Mouse (Mus musculus) intestine, embryonic 15.5 days (tissue): ENCODE measurements around the gene Ubtd1. TPM values are rescaled to one million over a fixed set of nuclear protein-coding genes. Genes with fewer than 3 reads are reported as not detected.

Experiments used
- ATAC-seq: fragments of 200-750 bp; cut with Nextera tagmentation; 2 replicates; pipeline ENCODE4 v1.8.0; 2017; ENCODE audit warnings: moderate TSS enrichment, moderate library complexity
- H3K27ac ChIP-seq: fragments of 300-500 bp; sonication (generic); 2 replicates; pipeline ENCODE4 v1.5.1; 2015; ENCODE audit warnings: mild to moderate bottlenecking, inconsistent platforms
- H3K27me3 ChIP-seq: fragments of 300-500 bp; sonication (generic); replicated peaks from 2 replicates; pipeline ENCODE4 v1.6.1; 2015; ENCODE audit warnings: inconsistent platforms
- H3K36me3 ChIP-seq: fragments of 300-500 bp; sonication (generic); 2 replicates; pipeline ENCODE4 v1.6.1; 2015; ENCODE audit warnings: inconsistent platforms
- H3K4me1 ChIP-seq: fragments of 300-500 bp; sonication (generic); replicated peaks from 2 replicates; pipeline ENCODE4 v1.6.1; 2015; ENCODE audit warnings: inconsistent platforms
- H3K4me2 ChIP-seq: fragments of 300-500 bp; sonication (generic); replicated peaks from 2 replicates; pipeline ENCODE4 v1.6.1; 2015; ENCODE audit warnings: mild to moderate bottlenecking, inconsistent platforms
- H3K4me3 ChIP-seq: fragments of 300-500 bp; sonication (generic); replicated peaks from 2 replicates; pipeline ENCODE4 v1.5.1; 2015; ENCODE audit warnings: inconsistent platforms
- H3K9ac ChIP-seq: fragments of 300-500 bp; sonication (generic); 2 replicates; pipeline ENCODE4 v1.6.1; 2015; ENCODE audit warnings: inconsistent platforms
- H3K9me3 ChIP-seq: fragments of 300-500 bp; sonication (generic); 2 replicates; pipeline ENCODE4 v1.6.1; 2016; ENCODE audit warnings: inconsistent platforms
- WGBS: fragments of 180-500 bp; shearing (Covaris S2); methylation state at CpG from one replicate; pipeline ENCODE4 v1.1.7; 2015; 5-methylcytosine and 5-hydroxymethylcytosine counted together
- polyA plus RNA-seq: library from polyadenylated mRNA; unstranded; fragments of >200 nt; fragmentation: Nextera tagmentation; extraction: Ambion mirVana; gene quantifications from 2 replicates; pipeline ENCODE4 v1.2.1, GENCODE M21; 2015

Ubtd1 gene
- polyA plus RNA-seq, 1 experiment from 2014 or later, result 12.4 TPM

GRCm38 (mm10) chr19:42015001-42015400 lies 33.4 kb downstream of the Ubtd1 start:
- Histone ChIP-seq H3K4me3 (no peak overlapping the region), H3K9me3 (no peaks in the 10 kb centered on the region), H3K27me3 (no peaks in the 10 kb centered on the region), H3K36me3 (no peaks in the 10 kb centered on the region), H3K4me2 (no peak overlapping the region), H3K4me1 (peaks cover 10% of the 10 kb centered on the region; the same call in 1 of the 2 replicates), H3K27ac (no peak overlapping the region), H3K9ac (no peak overlapping the region)
- no peak for ATAC-seq
- WGBS, result 87% methylated on average over 6 of the region's 6 CpGs

- ATAC-seq, result no peak
- WGBS, result 85% methylated on average over 4 of the region's 4 CpGs
- Histone ChIP-seq H3K4me1 (peaks cover 10% of the 10 kb centered on the region; the same call in 1 of the 2 replicates), H3K36me3 (no peaks in the 10 kb centered on the region), H3K27ac (no peak overlapping the region), H3K9ac (no peak overlapping the region), H3K27me3 (no peaks in the 10 kb centered on the region), H3K4me2 (no peak overlapping the region), H3K4me3 (no peak overlapping the region), H3K9me3 (no peaks in the 10 kb centered on the region)
Observed at GRCm38 (mm10) chr19:42016251-42016650, 34.7 kb downstream of the Ubtd1 start.

GRCm38 (mm10) chr19:42016840-42017239 lies 35.3 kb downstream of the Ubtd1 start:
- 57% methylated on average over 5 of the region's 5 CpGs for WGBS
- Histone ChIP-seq H3K27me3 (no peaks in the 10 kb centered on the region), H3K9me3 (no peaks in the 10 kb centered on the region), H3K4me3 (no peak overlapping the region), H3K36me3 (no peaks in the 10 kb centered on the region), H3K27ac (peak overlapping the region; percentile 52; the same call in 1 of the 2 replicates), H3K4me2 (no peak overlapping the region), H3K4me1 (peaks cover 10% of the 10 kb centered on the region; the same call in 1 of the 2 replicates), H3K9ac (no peak overlapping the region)
- ATAC-seq, result 0 out of 2 replicates have a peak, but pooled peaks have one; percentile 9

- peak overlapping the region; percentile 52 for H3K27ac ChIP-seq
- WGBS, result 48% methylated on average over 8 of the region's 8 CpGs
- ATAC-seq, result peak; percentile 55; the same call in 1 of the 2 replicates
- H3K9me3 ChIP-seq, result no peaks in the 10 kb centered on the region
- H3K4me3 ChIP-seq, result no peak overlapping the region
- no peaks in the 10 kb centered on the region for H3K27me3 ChIP-seq
- no peak overlapping the region for H3K9ac ChIP-seq
- H3K4me1 ChIP-seq, result peaks cover 10% of the 10 kb centered on the region; the same call in 1 of the 2 replicates
- H3K36me3 ChIP-seq, result no peaks in the 10 kb centered on the region
- H3K4me2 ChIP-seq, result no peak overlapping the region
Observed at GRCm38 (mm10) chr19:42017399-42018247, 36.1 kb downstream of the Ubtd1 start.

- no peaks in the 10 kb centered on the region for H3K36me3 ChIP-seq
- no peak overlapping the region for H3K4me3 ChIP-seq
- no peaks in the 10 kb centered on the region for H3K27me3 ChIP-seq
- 0 out of 2 replicates have a peak overlapping the region, but pooled peaks have one; percentile 3 for H3K9ac ChIP-seq
- no peaks in the 10 kb centered on the region for H3K9me3 ChIP-seq
- peaks cover 10% of the 10 kb centered on the region; the same call in 1 of the 2 replicates for H3K4me1 ChIP-seq
- 0 out of 2 replicates have a peak, but pooled peaks have one; percentile 50 for ATAC-seq
- 52% methylated on average over 4 of the region's 4 CpGs for WGBS
- H3K4me2 ChIP-seq, result no peak overlapping the region
- H3K27ac ChIP-seq, result 0 out of 2 replicates have a peak overlapping the region, but pooled peaks have one; percentile 32
Observed at GRCm38 (mm10) chr19:42019011-42019522, 37.5 kb downstream of the Ubtd1 start.

GRCm38 (mm10) chr19:42021681-42022541 lies 40.3 kb downstream of the Ubtd1 start:
- Histone ChIP-seq H3K27me3 (no peaks in the 10 kb centered on the region), H3K4me2 (no peak overlapping the region), H3K4me1 (peaks cover 10% of the 10 kb centered on the region; the same call in 1 of the 2 replicates), H3K36me3 (no peaks in the 10 kb centered on the region), H3K9ac (no peak overlapping the region), H3K27ac (no peak overlapping the region), H3K4me3 (no peak overlapping the region), H3K9me3 (no peaks in the 10 kb centered on the region)
- no peak for ATAC-seq
- WGBS, result 77% methylated on average over 10 of the region's 10 CpGs

GRCm38 (mm10) chr19:42022542-42022848 lies 40.9 kb downstream of the Ubtd1 start:
- Histone ChIP-seq H3K4me3 (no peak overlapping the region), H3K27me3 (no peaks in the 10 kb centered on the region), H3K27ac (no peak overlapping the region), H3K36me3 (no peaks in the 10 kb centered on the region), H3K9ac (no peak overlapping the region), H3K9me3 (no peaks in the 10 kb centered on the region), H3K4me2 (no peak overlapping the region), H3K4me1 (peaks cover 6% of the 10 kb centered on the region; the same call in 1 of the 2 replicates)
- WGBS, result 85% methylated on average over 2 of the region's 2 CpGs
- no peak for ATAC-seq

GRCm38 (mm10) chr19:42026158-42026557 lies 44.6 kb downstream of the Ubtd1 start:
- Histone ChIP-seq H3K36me3 (no peaks in the 10 kb centered on the region), H3K27me3 (no peaks in the 10 kb centered on the region), H3K4me2 (no peak overlapping the region), H3K4me1 (no peaks in the 10 kb centered on the region), H3K4me3 (no peak overlapping the region), H3K9ac (no peak overlapping the region), H3K27ac (no peak overlapping the region), H3K9me3 (no peaks in the 10 kb centered on the region)
- 4% methylated on average over 5 of the region's 5 CpGs for WGBS
- peak; percentile 72 for ATAC-seq

GRCm38 (mm10) chr19:42031112-42031511 lies 49.5 kb downstream of the Ubtd1 start:
- 0 out of 2 replicates have a peak, but pooled peaks cover 5% of the 10 kb centered on the region for H3K36me3 ChIP-seq
- no peak overlapping the region for H3K9ac ChIP-seq
- WGBS, result 81% methylated on average over 5 of the region's 5 CpGs
- no peak overlapping the region for H3K4me3 ChIP-seq
- H3K27me3 ChIP-seq, result no peaks in the 10 kb centered on the region
- no peak overlapping the region for H3K4me2 ChIP-seq
- H3K4me1 ChIP-seq, result peaks cover 9% of the 10 kb centered on the region; the same call in 1 of the 2 replicates
- no peak for ATAC-seq
- H3K27ac ChIP-seq, result no peak overlapping the region
- no peaks in the 10 kb centered on the region for H3K9me3 ChIP-seq

- H3K27ac ChIP-seq, result no peak overlapping the region
- H3K4me3 ChIP-seq, result no peak overlapping the region
- H3K9me3 ChIP-seq, result no peaks in the 10 kb centered on the region
- 0 out of 2 replicates have a peak, but pooled peaks cover 5% of the 10 kb centered on the region for H3K36me3 ChIP-seq
- H3K4me2 ChIP-seq, result no peak overlapping the region
- no peak overlapping the region for H3K9ac ChIP-seq
- H3K4me1 ChIP-seq, result peaks cover 9% of the 10 kb centered on the region; the same call in 1 of the 2 replicates
- 85% methylated on average over 14 of the region's 14 CpGs for WGBS
- no peak for ATAC-seq
- no peaks in the 10 kb centered on the region; the same call in 1 of the 2 replicates for H3K27me3 ChIP-seq
Observed at GRCm38 (mm10) chr19:42033611-42034010, 52.0 kb downstream of the Ubtd1 start.

- Histone ChIP-seq H3K9me3 (no peaks in the 10 kb centered on the region), H3K9ac (no peak overlapping the region; the same call in 1 of the 2 replicates), H3K4me2 (no peak overlapping the region), H3K27me3 (no peaks in the 10 kb centered on the region; the same call in 1 of the 2 replicates), H3K4me1 (peaks cover 9% of the 10 kb centered on the region; the same call in 1 of the 2 replicates), H3K27ac (no peak overlapping the region), H3K4me3 (no peak overlapping the region), H3K36me3 (0 out of 2 replicates have a peak, but pooled peaks cover 5% of the 10 kb centered on the region)
- WGBS, result 73% methylated on average over 9 of the region's 9 CpGs
- peak; percentile 39; the same call in 1 of the 2 replicates for ATAC-seq
Observed at GRCm38 (mm10) chr19:42034146-42034775, 52.7 kb downstream of the Ubtd1 start.
